Mouse (Mus musculus): ENCODE measurements around the gene Tmco1.

- TF ChIP-seq HCFC1 (IDR thresholded peaks at IDR 0.05; ENCODE audit: borderline replicate concordance, insufficient read depth, low read length) (no peak), MAFK (IDR thresholded peaks at IDR 0.05; ENCODE audit: insufficient read depth, low read depth, low read length) (no peak), CHD2 (IDR thresholded peaks at IDR 0.05; ENCODE audit: low read depth, low read length) (no peak)
These were observed 74.6 kb downstream of the Tmco1 start for GRCm38 (mm10) chr1:167382763-167383162.
